Mouse (Mus musculus) kidney, embryonic 15.5 days (tissue): ENCODE measurements around the gene Racgap1. TPM values are rescaled to one million over a fixed set of nuclear protein-coding genes. Genes with fewer than 3 reads are reported as not detected.

ENCODE experiments used
- ATAC-seq: fragments of 200-750 bp; cut with Nextera tagmentation; replicated peaks from 2 replicates; pipeline ENCODE4 v1.8.0; 2017; ENCODE audit warnings: moderate TSS enrichment; ENCODE audit not compliant: low FRiP score
- H3K27ac ChIP-seq: fragments of 300-500 bp; sonication (generic); 2 replicates; pipeline ENCODE4 v1.5.1; 2015; ENCODE audit warnings: mild to moderate bottlenecking, inconsistent platforms
- H3K27me3 ChIP-seq: fragments of 300-500 bp; sonication (generic); 2 replicates; pipeline ENCODE4 v1.6.1; 2015; ENCODE audit warnings: inconsistent platforms
- H3K36me3 ChIP-seq: fragments of 300-500 bp; sonication (generic); 2 replicates; pipeline ENCODE4 v1.6.1; 2015; ENCODE audit warnings: inconsistent platforms
- H3K4me1 ChIP-seq: fragments of 300-500 bp; sonication (generic); 2 replicates; pipeline ENCODE4 v1.6.1; 2015; ENCODE audit warnings: inconsistent platforms
- H3K4me2 ChIP-seq: fragments of 300-500 bp; sonication (generic); 2 replicates; pipeline ENCODE4 v1.6.1; 2015; ENCODE audit warnings: moderate library complexity, mild to moderate bottlenecking, inconsistent platforms
- H3K4me3 ChIP-seq: fragments of 300-500 bp; sonication (generic); replicated peaks from 2 replicates; pipeline ENCODE4 v1.5.1; 2015; ENCODE audit warnings: mild to moderate bottlenecking, inconsistent platforms
- H3K9ac ChIP-seq: fragments of 300-500 bp; sonication (generic); 2 replicates; pipeline ENCODE4 v1.6.1; 2015; ENCODE audit warnings: mild to moderate bottlenecking, inconsistent platforms
- H3K9me3 ChIP-seq: fragments of 300-500 bp; sonication (generic); replicated peaks from 2 replicates; pipeline ENCODE4 v1.6.1; 2016; ENCODE audit warnings: inconsistent platforms
- WGBS: fragments of 180-500 bp; shearing (Covaris S2); methylation state at CpG from one replicate; pipeline ENCODE4 v1.1.7; 2015; ENCODE audit warnings: mixed read lengths; 5-methylcytosine and 5-hydroxymethylcytosine counted together
- polyA plus RNA-seq: library from polyadenylated mRNA; unstranded; fragments of >200 nt; fragmentation: Nextera tagmentation; extraction: Ambion mirVana; gene quantifications from 2 replicates; pipeline ENCODE4 v1.2.1, GENCODE M21; 2015

Gene Racgap1
- polyA plus RNA-seq, 1 experiment from 2014 or later = 147 TPM

DNA sequence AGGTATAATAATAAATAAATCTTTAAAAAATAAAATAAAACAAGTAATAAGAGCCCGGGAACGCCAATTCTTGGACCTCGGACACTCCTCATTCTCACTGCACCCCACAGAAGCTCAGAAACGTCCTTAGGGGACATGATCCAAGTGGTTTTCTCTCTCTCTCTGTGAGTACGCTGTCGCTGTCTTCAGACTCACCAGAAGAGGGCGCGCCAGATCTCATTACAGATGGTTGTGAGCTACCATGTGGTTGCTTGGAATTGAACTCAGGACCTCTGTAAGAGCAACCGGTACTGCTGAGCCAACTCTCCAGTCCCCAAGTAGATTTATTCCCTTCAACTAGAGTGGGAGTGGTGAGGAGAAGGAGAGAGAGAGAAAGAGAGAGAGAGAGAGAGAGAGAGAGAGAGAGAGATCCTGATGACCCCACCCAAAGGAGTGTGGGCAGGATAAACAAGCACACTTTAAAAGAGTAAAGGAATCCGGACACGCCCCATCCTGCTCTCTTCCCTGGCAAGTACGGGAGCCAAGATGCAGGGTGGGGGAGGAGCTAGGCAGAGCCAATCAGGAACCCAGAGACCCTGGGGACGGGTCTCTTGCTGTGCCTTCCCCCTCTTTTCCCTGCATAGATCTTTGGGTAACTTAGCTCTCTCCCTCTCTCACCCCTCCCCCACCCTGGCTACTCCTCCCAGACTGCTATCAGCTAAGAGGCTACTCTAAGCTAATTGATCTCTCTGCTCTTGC lies 26.8 kb upstream of the Racgap1 start:
- no peak overlapping the region for H3K9ac ChIP-seq
- peaks cover 18% of the 10 kb centered on the region for H3K27me3 ChIP-seq
- peaks cover 13% of the 10 kb centered on the region for H3K4me1 ChIP-seq
- H3K9me3 ChIP-seq = no peaks in the 10 kb centered on the region
- no peak overlapping the region for H3K4me3 ChIP-seq
- H3K4me2 ChIP-seq = 0 out of 2 replicates have a peak overlapping the region, but pooled peaks have one; percentile 14
- ATAC-seq = peak; percentile 56; the same call in 1 of the 2 replicates
- no peaks in the 10 kb centered on the region for H3K36me3 ChIP-seq
- no peak overlapping the region for H3K27ac ChIP-seq
- WGBS = 12% methylated on average over 13 of the region's 13 CpGs

GRCm38 (mm10) chr15:99677089-99677488 lies 25.6 kb upstream of the Racgap1 start:
- Histone ChIP-seq H3K4me2 (no peak overlapping the region), H3K36me3 (no peaks in the 10 kb centered on the region), H3K9ac (no peak overlapping the region), H3K27ac (no peak overlapping the region), H3K27me3 (peaks cover 29% of the 10 kb centered on the region), H3K9me3 (no peaks in the 10 kb centered on the region), H3K4me3 (no peak overlapping the region), H3K4me1 (peaks cover 13% of the 10 kb centered on the region)
- WGBS = 34% methylated on average over 8 of the region's 8 CpGs
- ATAC-seq = no peak

GRCm38 (mm10) chr15:99674866-99675265 lies 23.4 kb upstream of the Racgap1 start:
- H3K9me3 ChIP-seq = no peaks in the 10 kb centered on the region
- no peak overlapping the region for H3K27ac ChIP-seq
- H3K9ac ChIP-seq = no peak overlapping the region
- H3K4me3 ChIP-seq = no peak overlapping the region
- H3K4me2 ChIP-seq = no peak overlapping the region
- H3K36me3 ChIP-seq = no peaks in the 10 kb centered on the region
- H3K4me1 ChIP-seq = peaks cover 29% of the 10 kb centered on the region
- 90% methylated on average over 3 of the region's 3 CpGs for WGBS
- H3K27me3 ChIP-seq = peaks cover 51% of the 10 kb centered on the region
- ATAC-seq = no peak

DNA sequence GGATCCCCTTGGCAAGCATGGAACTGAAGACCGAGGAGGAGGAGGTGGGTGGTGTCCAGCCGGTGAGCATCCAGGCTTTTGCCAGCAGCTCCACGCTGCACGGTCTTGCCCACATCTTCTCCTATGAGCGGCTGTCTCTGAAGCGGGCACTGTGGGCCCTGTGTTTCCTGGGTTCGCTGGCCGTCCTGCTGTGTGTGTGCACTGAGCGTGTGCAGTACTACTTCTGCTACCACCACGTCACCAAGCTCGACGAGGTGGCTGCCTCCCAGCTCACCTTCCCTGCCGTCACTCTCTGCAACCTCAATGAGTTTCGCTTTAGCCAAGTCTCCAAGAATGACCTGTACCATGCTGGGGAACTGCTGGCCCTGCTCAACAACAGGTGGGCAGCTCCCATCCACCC lies 20.3 kb upstream of the Racgap1 start:
- H3K4me3 ChIP-seq = no peak overlapping the region
- no peak for ATAC-seq
- no peak overlapping the region for H3K9ac ChIP-seq
- no peaks in the 10 kb centered on the region for H3K9me3 ChIP-seq
- peaks cover 25% of the 10 kb centered on the region for H3K4me1 ChIP-seq
- H3K27me3 ChIP-seq = peaks cover 73% of the 10 kb centered on the region
- H3K36me3 ChIP-seq = no peaks in the 10 kb centered on the region
- WGBS = 69% methylated on average over 14 of the region's 14 CpGs
- no peak overlapping the region for H3K4me2 ChIP-seq
- H3K27ac ChIP-seq = no peak overlapping the region

- peaks cover 27% of the 10 kb centered on the region for H3K4me1 ChIP-seq
- H3K9me3 ChIP-seq = no peaks in the 10 kb centered on the region
- peak overlapping the region; percentile 99 for H3K4me2 ChIP-seq
- H3K27ac ChIP-seq = no peak overlapping the region
- H3K4me3 ChIP-seq = peak overlapping the region; percentile 58
- 12% methylated on average over 11 of the region's 17 CpGs for WGBS
- peaks cover 80% of the 10 kb centered on the region for H3K27me3 ChIP-seq
- H3K36me3 ChIP-seq = no peaks in the 10 kb centered on the region
- ATAC-seq = no peak
- H3K9ac ChIP-seq = peak overlapping the region; percentile 61
These were observed 19.7 kb upstream of the Racgap1 start for GRCm38 (mm10) chr15:99670964-99671670.

- H3K9ac ChIP-seq = peak within 1 kb of the TSS; percentile 61
- peak; percentile 70 for ATAC-seq
- H3K27me3 ChIP-seq = peaks cover 83% of the 10 kb centered on the region
- H3K27ac ChIP-seq = no peak within 1 kb of the TSS
- peak within 1 kb of the TSS; percentile 99 for H3K4me2 ChIP-seq
- peak within 1 kb of the TSS; percentile 58 for H3K4me3 ChIP-seq
- WGBS = under 1% methylated on average over 70 of the region's 74 CpGs
- no peaks in the 10 kb centered on the region for H3K36me3 ChIP-seq
- H3K9me3 ChIP-seq = no peaks in the 10 kb centered on the region
- H3K4me1 ChIP-seq = peaks cover 31% of the 10 kb centered on the region
These were observed 18.8 kb upstream of the Racgap1 start, which contains the start of gene Asic1 for GRCm38 (mm10) chr15:99670154-99670821. TSS of gene Asic1 (plus strand) at chr15:99670368.

DNA sequence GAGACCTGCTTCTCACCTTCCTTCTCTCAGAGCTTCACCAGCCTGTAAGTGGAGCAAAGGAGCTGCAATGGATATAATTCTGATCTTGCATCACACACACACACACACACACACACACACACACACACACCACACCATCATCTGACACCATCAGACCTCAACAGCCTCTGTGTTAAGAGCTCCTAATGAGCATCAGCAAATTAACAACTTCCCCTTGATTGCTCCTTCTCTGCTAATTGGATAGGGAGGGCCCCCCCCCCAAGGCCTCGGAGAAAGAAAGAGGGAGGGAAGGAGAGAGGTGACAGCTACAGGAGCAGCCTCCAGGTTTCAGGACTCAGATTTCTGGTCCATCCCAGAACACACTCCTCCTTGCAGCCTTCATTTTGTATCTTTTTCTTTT lies 17.9 kb upstream of the Racgap1 start:
- H3K27me3 ChIP-seq = peaks cover 88% of the 10 kb centered on the region

DNA sequence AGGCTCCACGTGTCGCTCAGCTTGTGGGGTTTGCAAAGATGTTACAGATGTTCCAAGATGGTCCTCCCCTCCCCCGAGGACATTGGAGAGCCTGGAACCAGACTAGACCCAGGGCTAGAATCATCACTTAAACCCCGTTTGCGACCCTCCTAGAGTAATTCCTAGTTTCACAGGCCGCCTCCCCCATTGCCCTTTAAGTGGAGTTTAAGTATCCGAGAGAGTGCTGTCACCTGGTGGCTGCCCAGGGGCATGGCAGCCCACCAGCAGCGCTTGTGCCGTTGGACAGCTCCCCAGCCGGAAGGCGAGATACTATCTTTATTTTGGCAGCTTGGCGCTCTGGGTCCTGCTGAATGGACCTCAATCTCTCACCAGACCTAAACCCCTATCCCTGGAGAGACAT lies 17.4 kb upstream of the Racgap1 start:
- Histone ChIP-seq H3K4me2 (peak overlapping the region; percentile 30), H3K9me3 (no peaks in the 10 kb centered on the region), H3K4me1 (peaks cover 45% of the 10 kb centered on the region), H3K27ac (no peak overlapping the region), H3K9ac (no peak overlapping the region), H3K4me3 (no peak overlapping the region), H3K36me3 (no peaks in the 10 kb centered on the region), H3K27me3 (peaks cover 90% of the 10 kb centered on the region)
- WGBS = 3% methylated on average over 12 of the region's 12 CpGs
- 0 out of 2 replicates have a peak, but pooled peaks have one; percentile 19 for ATAC-seq

More for the DNA sequence above, 17.9 kb upstream of the Racgap1 start:
- Histone ChIP-seq H3K4me3 (no peak overlapping the region), H3K36me3 (no peaks in the 10 kb centered on the region), H3K9ac (no peak overlapping the region), H3K4me2 (0 out of 2 replicates have a peak overlapping the region, but pooled peaks have one; percentile 99), H3K9me3 (no peaks in the 10 kb centered on the region), H3K4me1 (peaks cover 40% of the 10 kb centered on the region), H3K27ac (no peak overlapping the region)
- ATAC-seq = no peak
- 6% methylated on average over 1 of the region's 1 CpGs for WGBS

DNA sequence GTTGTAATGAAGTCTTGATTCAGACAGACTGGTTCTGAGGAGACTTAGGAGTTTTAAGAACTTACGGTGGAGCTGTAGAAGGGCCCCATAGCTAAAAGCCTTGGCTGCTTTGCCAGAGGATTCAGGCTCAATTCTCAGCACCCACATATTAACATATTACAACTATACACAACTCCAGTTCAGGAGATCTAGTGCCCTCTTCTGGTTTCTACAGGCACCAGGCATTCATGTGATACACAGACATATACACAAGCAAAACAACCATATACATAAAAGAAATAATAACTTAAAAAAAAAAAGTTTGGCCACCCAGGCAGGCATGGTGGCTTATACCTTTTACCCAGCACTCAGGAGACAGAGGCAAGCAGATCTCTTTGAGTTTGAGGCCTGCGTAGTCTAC lies 16.1 kb upstream of the Racgap1 start:
- no peak overlapping the region for H3K4me2 ChIP-seq
- no peaks in the 10 kb centered on the region for H3K36me3 ChIP-seq
- H3K4me3 ChIP-seq = no peak overlapping the region
- H3K9ac ChIP-seq = no peak overlapping the region
- no peak overlapping the region for H3K27ac ChIP-seq
- no peaks in the 10 kb centered on the region for H3K9me3 ChIP-seq
- peaks cover 81% of the 10 kb centered on the region for H3K27me3 ChIP-seq
- peaks cover 47% of the 10 kb centered on the region for H3K4me1 ChIP-seq
- WGBS = 99% methylated on average over 2 of the region's 2 CpGs
- no peak for ATAC-seq

DNA sequence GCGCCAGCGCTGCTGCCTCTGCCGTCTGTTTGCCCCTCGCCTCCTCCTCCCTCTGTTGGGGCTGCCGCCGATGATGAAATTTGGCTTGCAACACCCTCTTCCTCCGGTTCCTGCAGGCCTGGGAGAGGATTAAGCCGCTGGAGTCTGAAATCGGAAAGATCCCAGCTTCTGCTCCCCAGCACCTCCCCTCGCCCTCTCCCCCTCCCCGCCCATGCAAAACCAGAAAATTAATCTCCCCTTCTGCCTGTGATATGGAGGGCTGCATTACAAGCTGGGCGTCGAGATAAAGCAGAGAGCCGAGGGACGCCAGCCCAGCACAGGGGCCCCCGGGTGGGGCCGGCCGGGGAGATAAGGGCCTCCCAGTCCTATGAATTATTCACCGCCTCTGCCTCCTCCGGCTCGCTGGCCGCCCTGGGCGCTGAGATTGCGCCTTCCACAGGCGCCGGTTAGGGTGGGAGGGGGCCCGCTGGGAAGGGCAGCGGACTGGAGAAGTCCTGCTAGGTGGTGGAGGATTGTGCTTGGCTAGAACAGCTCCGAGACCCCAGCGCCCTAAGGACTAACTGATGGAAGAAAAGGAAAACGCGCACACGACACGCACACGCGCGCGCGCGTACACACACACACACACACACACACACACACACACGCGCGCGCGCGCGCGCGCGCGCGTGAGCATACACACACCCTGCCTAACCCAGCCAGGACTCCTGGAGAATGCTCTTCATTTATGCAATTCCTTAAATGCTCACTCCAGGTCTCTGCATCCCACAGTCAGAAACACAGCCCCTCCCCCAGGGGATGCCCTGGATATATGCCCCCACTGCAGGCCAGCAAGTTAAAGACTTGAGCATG lies 13.4 kb upstream of the Racgap1 start:
- under 1% methylated on average over 33 of the region's 52 CpGs for WGBS
- H3K9ac ChIP-seq = peak overlapping the region; percentile 27
- peak overlapping the region; percentile 74 for H3K4me2 ChIP-seq
- no peaks in the 10 kb centered on the region for H3K36me3 ChIP-seq
- peaks cover 72% of the 10 kb centered on the region for H3K27me3 ChIP-seq
- peak; percentile 85 for ATAC-seq
- no peaks in the 10 kb centered on the region for H3K9me3 ChIP-seq
- peaks cover 30% of the 10 kb centered on the region for H3K4me1 ChIP-seq
- H3K27ac ChIP-seq = 0 out of 2 replicates have a peak overlapping the region, but pooled peaks have one; percentile 55
- peak overlapping the region; percentile 42 for H3K4me3 ChIP-seq

DNA sequence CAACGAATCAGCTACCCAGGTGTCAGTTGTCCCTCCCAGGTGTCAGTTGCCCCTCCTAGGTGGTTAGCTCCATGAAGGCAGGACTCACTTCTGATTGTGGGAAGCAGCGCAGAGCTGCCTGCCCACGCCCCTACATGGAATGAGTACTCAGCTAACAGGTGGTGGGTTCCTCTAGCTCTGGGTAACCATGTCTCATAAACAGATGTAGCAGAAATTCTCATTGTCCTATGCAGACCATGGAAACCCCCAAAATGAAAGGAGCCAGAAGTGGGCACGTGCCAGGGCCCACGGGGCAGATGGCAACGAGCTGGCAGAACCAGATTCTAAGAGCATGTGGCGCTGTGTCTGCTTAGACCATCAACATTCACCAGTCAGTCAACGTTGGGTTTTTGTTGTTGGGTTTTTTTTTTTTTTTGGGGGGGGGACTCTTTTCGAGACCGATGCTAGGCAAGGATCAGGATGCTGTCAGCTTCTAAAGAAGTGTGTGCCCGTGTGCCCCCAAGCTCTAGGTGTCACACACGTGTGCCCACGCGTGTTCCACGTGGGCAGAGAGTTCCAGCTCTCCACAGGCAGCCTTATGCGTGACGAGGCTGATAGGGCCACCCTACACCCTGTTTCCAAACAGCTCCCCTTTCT lies 12.6 kb upstream of the Racgap1 start:
- 3% methylated on average over 17 of the region's 17 CpGs for WGBS
- Histone ChIP-seq H3K4me1 (peaks cover 26% of the 10 kb centered on the region), H3K36me3 (no peaks in the 10 kb centered on the region), H3K27me3 (peaks cover 64% of the 10 kb centered on the region), H3K4me2 (peak overlapping the region; percentile 74), H3K4me3 (peak overlapping the region; percentile 42), H3K9ac (peak overlapping the region; percentile 27), H3K27ac (0 out of 2 replicates have a peak overlapping the region, but pooled peaks have one; percentile 55), H3K9me3 (no peaks in the 10 kb centered on the region)
- no peak for ATAC-seq
